In the genomic region with DNA sequence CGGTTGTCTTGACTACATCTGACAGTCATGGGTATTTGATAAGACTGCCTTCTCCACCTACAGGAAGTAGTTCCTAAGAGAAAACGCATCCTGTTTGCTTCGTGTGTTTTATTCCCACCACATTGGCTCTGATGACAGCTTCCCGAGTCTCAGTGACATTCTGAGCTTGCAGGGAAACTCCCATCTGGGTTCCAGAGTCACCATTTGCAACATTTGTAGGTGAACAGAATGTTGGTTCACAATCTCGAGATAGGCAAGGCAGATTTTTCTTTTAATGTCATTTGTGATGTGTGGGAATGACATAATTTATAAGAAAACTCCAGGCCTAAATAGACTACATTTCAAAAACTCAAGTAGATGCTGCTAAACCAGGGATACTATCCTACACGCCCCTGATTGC, we compare ENCODE assay signal across 31 mouse cellular contexts.
"Had no signal": no experiment of that assay in that cellular context is flagged by ENCODE, and none has a peak within 500 bp of the region (broad histone marks: within the 10 kb centered on the region; RNA-seq: fewer than 3 reads in every experiment).

No protein-coding gene starts in this region.

- H3K9ac ChIP-seq: limb, embryonic 12.5 days; limb, embryonic 13.5 days; limb, embryonic 15.5 days; liver, embryonic 12.5 days; liver, embryonic 13.5 days; liver, embryonic 14.5 days; liver, embryonic 15.5 days; liver, postnatal 0 days; lung, embryonic 14.5 days; lung, embryonic 15.5 days; midbrain, embryonic 12.5 days; midbrain, embryonic 13.5 days; midbrain, embryonic 15.5 days had no signal

- H3K27me3 ChIP-seq: limb, embryonic 12.5 days; limb, embryonic 13.5 days; limb, embryonic 15.5 days; liver, embryonic 12.5 days; liver, embryonic 13.5 days; liver, embryonic 15.5 days; lung, embryonic 15.5 days; midbrain, embryonic 12.5 days; midbrain, embryonic 13.5 days; midbrain, embryonic 15.5 days had no signal

- H3K9me3 ChIP-seq: limb, embryonic 10.5 days; limb, embryonic 13.5 days; limb, embryonic 15.5 days; liver, embryonic 15.5 days; lung, embryonic 15.5 days; midbrain, embryonic 13.5 days; midbrain, embryonic 15.5 days had no signal

- DNase-seq: left cerebral cortex, postnatal 4 days; liver; liver, embryonic 13.5 days; liver, postnatal 0 days; lung, adult 18-20 months; lung, adult 2 months; lung, embryonic 14.5 days; lung, postnatal 10 days; lung, postnatal 14 days; lung, postnatal 36 days; lung, postnatal 4 days; midbrain, embryonic 14.5 days had no signal

- H3K4me3 ChIP-seq: limb, embryonic 10.5 days; limb, embryonic 12.5 days; limb, embryonic 13.5 days; limb, embryonic 15.5 days; liver, embryonic 12.5 days; liver, embryonic 13.5 days; liver, embryonic 15.5 days; lung, embryonic 15.5 days; megakaryocyte, embryonic 14.5 days; midbrain, embryonic 10.5 days; midbrain, embryonic 12.5 days; midbrain, embryonic 13.5 days; midbrain, embryonic 15.5 days; myocyte had no signal

- H3K36me3 ChIP-seq: limb, embryonic 12.5 days; limb, embryonic 13.5 days; limb, embryonic 15.5 days; liver, embryonic 12.5 days; liver, embryonic 13.5 days; liver, embryonic 15.5 days; lung, embryonic 15.5 days; midbrain, embryonic 10.5 days; midbrain, embryonic 12.5 days; midbrain, embryonic 13.5 days; midbrain, embryonic 15.5 days had no signal

- ATAC-seq: liver, embryonic 12.5 days; liver, postnatal 0 days; lung, postnatal 0 days; midbrain, embryonic 13.5 days; midbrain, embryonic 15.5 days; midbrain, embryonic 16.5 days had no signal

- H3K4me1 ChIP-seq: liver, embryonic 15.5 days; midbrain, embryonic 12.5 days; midbrain, embryonic 15.5 days had no signal

- H3K27ac ChIP-seq: limb, embryonic 10.5 days; limb, embryonic 12.5 days; limb, embryonic 13.5 days; limb, embryonic 15.5 days; liver, embryonic 12.5 days; liver, embryonic 13.5 days; liver, embryonic 14.5 days; liver, embryonic 15.5 days; lung, embryonic 15.5 days; macrophage; midbrain, embryonic 10.5 days; midbrain, embryonic 12.5 days; midbrain, embryonic 13.5 days; midbrain, embryonic 15.5 days had no signal

- H3K4me2 ChIP-seq: limb, embryonic 12.5 days; limb, embryonic 13.5 days; limb, embryonic 15.5 days; liver, embryonic 11.5 days; liver, embryonic 12.5 days; liver, embryonic 13.5 days; liver, embryonic 15.5 days; lung, embryonic 14.5 days; lung, embryonic 15.5 days; midbrain, embryonic 11.5 days; midbrain, embryonic 12.5 days; midbrain, embryonic 13.5 days; midbrain, embryonic 15.5 days had no signal
